Mouse (Mus musculus): Measurements from ENCODE around the gene Dennd1c.

The Dennd1c gene

GRCm38 (mm10) chr17:57048816-57049215, 29.5 kb downstream of the Dennd1c start:
- peak; percentile 89 for DNase-seq (ENCODE audit: low read depth, low spot score)

- DNase-seq (ENCODE audit: low read depth, low spot score): peak; percentile 73
Observed at GRCm38 (mm10) chr17:57047406-57047805, 30.9 kb downstream of the Dennd1c start.

- no peak for DNase-seq (ENCODE audit: low read depth, low spot score)
Observed at GRCm38 (mm10) chr17:57041554-57041953, 36.8 kb downstream of the Dennd1c start, which contains the start of gene Slc25a41. Slc25a41 (minus strand) TSS chr17:57041654.

GRCm38 (mm10) chr17:57038978-57039377, 39.3 kb downstream of the Dennd1c start:
- no peak for DNase-seq (ENCODE audit: low read depth, low spot score)

GRCm38 (mm10) chr17:57032854-57033253, 45.5 kb downstream of the Dennd1c start:
- peak; percentile 62 for DNase-seq (ENCODE audit: low read depth, low spot score)

- DNase-seq (ENCODE audit: low read depth, low spot score): peak; percentile 100
Observed at GRCm38 (mm10) chr17:57031661-57032420, 46.5 kb downstream of the Dennd1c start.

- peak; percentile 51 for DNase-seq (ENCODE audit: low read depth, low spot score)
Observed at GRCm38 (mm10) chr17:57030931-57031660, 47.2 kb downstream of the Dennd1c start, which contains the start of gene Khsrp. Khsrp (minus strand) TSS chr17:57031522.

GRCm38 (mm10) chr17:57029691-57030090, 48.6 kb downstream of the Dennd1c start:
- no peak for DNase-seq (ENCODE audit: low read depth, low spot score)

- no peak for DNase-seq (ENCODE audit: low read depth, low spot score)
Observed at GRCm38 (mm10) chr17:57027471-57027870, 50.8 kb downstream of the Dennd1c start.

GRCm38 (mm10) chr17:57020960-57021359, 57.4 kb downstream of the Dennd1c start:
- DNase-seq (ENCODE audit: low read depth, low spot score): no peak

- no peak for DNase-seq (ENCODE audit: low read depth, low spot score)
Observed at GRCm38 (mm10) chr17:57019693-57020092, 58.6 kb downstream of the Dennd1c start.

Data from A20 (cell line).